Mouse (Mus musculus) forebrain, embryonic 14.5 days (tissue): ENCODE results near the gene Maz. TPM values are rescaled to one million over a fixed set of nuclear protein-coding genes. Genes with fewer than 3 reads are reported as not detected.
A peak's percentile ranks its signal among the peaks of the same experiment; 100 is the strongest.

Source experiments
- ATAC-seq: fragments of 200-750 bp; cut with Nextera tagmentation; 2 replicates; pipeline ENCODE4 v1.8.0; 2017; ENCODE audit warnings: mild to moderate bottlenecking, moderate library complexity
- DNase-seq: peaks from one replicate; pipeline ENCODE4 v3.0.0-alpha.2; 2015; ENCODE audit warnings: low spot score
- H3K27ac ChIP-seq: fragments of 300-500 bp; sonication (generic); 2 replicates; pipeline ENCODE4 v1.5.1; 2014; ENCODE audit warnings: low read depth, mild to moderate bottlenecking, control low read depth, low read length, moderate library complexity
- H3K27me3 ChIP-seq: fragments of 300-500 bp; sonication (generic); replicated peaks from 2 replicates; pipeline ENCODE4 v1.6.1; 2014; ENCODE audit warnings: low read length, control low read depth, mixed read lengths; ENCODE audit not compliant: control insufficient read depth, insufficient read depth
- H3K36me3 ChIP-seq: fragments of 300-500 bp; sonication (generic); 2 replicates; pipeline ENCODE4 v1.6.1; 2014; ENCODE audit warnings: low read length, control low read depth; ENCODE audit not compliant: control insufficient read depth, insufficient read depth
- H3K4me1 ChIP-seq: fragments of 300-500 bp; sonication (generic); 2 replicates; pipeline ENCODE4 v1.6.1; 2014; ENCODE audit warnings: antibody characterized with exemption, low read length, control low read depth; ENCODE audit not compliant: control insufficient read depth, insufficient read depth
- H3K4me2 ChIP-seq: fragments of 300-500 bp; sonication (generic); 2 replicates; pipeline ENCODE4 v1.6.1; 2014; ENCODE audit warnings: mild to moderate bottlenecking, control low read depth, low read length
- H3K4me3 ChIP-seq: fragments of 300-500 bp; sonication (generic); 2 replicates; pipeline ENCODE4 v1.5.1; 2014; ENCODE audit warnings: low read depth, low read length, control low read depth
- H3K9ac ChIP-seq: fragments of 300-500 bp; sonication (generic); 2 replicates; pipeline ENCODE4 v1.6.1; 2014; ENCODE audit warnings: mild to moderate bottlenecking, low read length, control low read depth, moderate library complexity
- H3K9me3 ChIP-seq: fragments of 300-500 bp; sonication (generic); replicated peaks from 2 replicates; pipeline ENCODE4 v1.6.1; 2016; ENCODE audit warnings: low read length, control low read depth, mixed read lengths; ENCODE audit not compliant: control insufficient read depth
- WGBS: fragments of 180-500 bp; shearing (Covaris S2); extraction: QIAGEN DNeasy Blood & Tissue Kit; methylation state at CpG from one replicate; pipeline ENCODE4 v1.1.7; 2014; 5-methylcytosine and 5-hydroxymethylcytosine counted together
- polyA plus RNA-seq: library from polyadenylated mRNA; unstranded; fragments of >200 nt; fragmentation: Nextera tagmentation; extraction: Ambion mirVana; gene quantifications from 2 replicates; pipeline ENCODE4 v1.2.1, GENCODE M21; 2014

Gene Maz
- polyA plus RNA-seq, 1 experiment from 2014 or later, result 54.1 TPM

- H3K36me3 ChIP-seq, result peaks cover 45% of the 10 kb centered on the region
- WGBS, result 90% methylated on average over 15 of the region's 15 CpGs
- H3K4me1 ChIP-seq, result peaks cover 44% of the 10 kb centered on the region
- H3K27me3 ChIP-seq, result no peaks in the 10 kb centered on the region
- DNase-seq, result no peak
- H3K4me2 ChIP-seq, result peak overlapping the region; percentile 96; the same call in 1 of the 2 replicates
- no peak for ATAC-seq
- H3K9me3 ChIP-seq, result no peaks in the 10 kb centered on the region
- peak overlapping the region; percentile 75 for H3K27ac ChIP-seq
- peak overlapping the region; percentile 22; the same call in 1 of the 2 replicates for H3K9ac ChIP-seq
- H3K4me3 ChIP-seq, result no peak overlapping the region; the same call in 1 of the 2 replicates
Observed at GRCm38 (mm10) chr7:127018416-127019305, 8.2 kb downstream of the Maz start.

DNA sequence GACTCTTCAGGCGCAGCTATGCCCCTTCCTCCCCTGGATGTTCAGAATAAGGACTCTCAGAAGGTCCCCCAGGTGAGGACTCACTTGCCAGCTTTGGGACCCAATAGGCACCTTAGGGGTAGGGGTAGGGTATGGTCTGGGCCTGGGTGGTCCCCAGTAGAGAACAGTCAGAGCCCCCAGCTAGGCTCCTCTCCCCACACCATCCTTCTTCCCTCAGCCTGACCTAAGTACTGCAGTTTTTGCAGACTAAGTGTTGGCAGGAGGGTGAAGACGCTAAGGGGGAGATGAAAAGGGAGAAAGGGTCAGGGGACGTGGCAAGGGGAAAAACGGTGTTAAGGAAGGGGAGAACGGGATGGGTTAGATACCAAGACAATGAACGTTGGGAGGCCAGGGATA, 8.9 kb downstream of the Maz start:
- DNase-seq, result no peak
- Histone ChIP-seq H3K9me3 (no peaks in the 10 kb centered on the region), H3K4me3 (no peak overlapping the region; the same call in 1 of the 2 replicates), H3K9ac (peak overlapping the region; percentile 22), H3K4me2 (peak overlapping the region; percentile 96), H3K27me3 (no peaks in the 10 kb centered on the region), H3K27ac (peak overlapping the region; percentile 75), H3K36me3 (peaks cover 45% of the 10 kb centered on the region), H3K4me1 (peaks cover 37% of the 10 kb centered on the region)
- WGBS, result 62% methylated on average over 6 of the region's 6 CpGs
- ATAC-seq, result no peak

- WGBS, result 1% methylated on average over 39 of the region's 39 CpGs
- DNase-seq, result peak; percentile 100
- peak; percentile 85 for ATAC-seq
Observed at GRCm38 (mm10) chr7:127016971-127017949, 9.6 kb downstream of the Maz start, which contains the start of gene Pagr1a. Pagr1a (minus strand) TSS chr7:127017352.

DNA sequence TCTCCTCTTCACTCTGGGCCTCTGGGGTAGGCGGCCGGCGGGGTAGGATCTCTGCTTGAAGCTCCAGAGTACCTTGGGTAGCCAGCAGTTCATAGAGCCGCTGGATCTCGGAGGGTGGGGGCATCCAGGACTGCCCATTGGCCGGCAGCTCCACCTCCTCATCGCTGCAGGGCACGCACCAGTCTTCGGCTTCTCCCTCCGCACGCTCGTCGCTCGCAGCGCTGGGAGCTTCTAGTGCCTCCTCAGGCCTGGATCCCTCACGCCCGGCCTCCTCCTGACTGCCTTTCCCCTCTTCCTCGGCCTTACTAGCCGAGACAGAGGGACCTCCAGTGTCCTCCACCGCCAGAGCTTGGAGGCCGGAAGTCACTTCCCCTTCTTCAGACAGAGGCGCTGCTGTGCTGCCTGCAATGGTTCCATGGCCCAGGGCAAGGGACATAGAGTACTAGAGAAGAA, 10.3 kb downstream of the Maz start:
- Histone ChIP-seq H3K9ac (peak overlapping the region; percentile 88), H3K36me3 (peaks cover 38% of the 10 kb centered on the region), H3K4me2 (peak overlapping the region; percentile 96), H3K9me3 (no peaks in the 10 kb centered on the region), H3K27me3 (no peaks in the 10 kb centered on the region), H3K27ac (peak overlapping the region; percentile 93), H3K4me3 (peak overlapping the region; percentile 73), H3K4me1 (peaks cover 33% of the 10 kb centered on the region)
- ATAC-seq (peak; percentile 29), DNase-seq (no peak)
- WGBS, result 1% methylated on average over 22 of the region's 22 CpGs

More at GRCm38 (mm10) chr7:127016971-127017949, 9.6 kb downstream of the Maz start, which contains the start of gene Pagr1a:
- Histone ChIP-seq H3K27ac (peak within 1 kb of the TSS; percentile 93), H3K4me1 (peaks cover 33% of the 10 kb centered on the region), H3K36me3 (peaks cover 45% of the 10 kb centered on the region), H3K27me3 (no peaks in the 10 kb centered on the region), H3K4me2 (peak within 1 kb of the TSS; percentile 96), H3K4me3 (peak within 1 kb of the TSS; percentile 73), H3K9ac (peak within 1 kb of the TSS; percentile 88), H3K9me3 (no peaks in the 10 kb centered on the region)

GRCm38 (mm10) chr7:127016481-127016485, 10.6 kb downstream of the Maz start, which contains the start of gene Pagr1b:
Pagr1b (minus strand) TSS chr7:127016484.
- no peak for DNase-seq
- H3K4me2 ChIP-seq, result peak within 1 kb of the TSS; percentile 96
- no peak for ATAC-seq
- H3K4me3 ChIP-seq, result peak within 1 kb of the TSS; percentile 73
- peaks cover 38% of the 10 kb centered on the region for H3K36me3 ChIP-seq
- peaks cover 31% of the 10 kb centered on the region for H3K4me1 ChIP-seq
- no peaks in the 10 kb centered on the region for H3K9me3 ChIP-seq
- H3K9ac ChIP-seq, result peak within 1 kb of the TSS; percentile 88
- H3K27ac ChIP-seq, result peak within 1 kb of the TSS; percentile 93
- H3K27me3 ChIP-seq, result no peaks in the 10 kb centered on the region

DNA sequence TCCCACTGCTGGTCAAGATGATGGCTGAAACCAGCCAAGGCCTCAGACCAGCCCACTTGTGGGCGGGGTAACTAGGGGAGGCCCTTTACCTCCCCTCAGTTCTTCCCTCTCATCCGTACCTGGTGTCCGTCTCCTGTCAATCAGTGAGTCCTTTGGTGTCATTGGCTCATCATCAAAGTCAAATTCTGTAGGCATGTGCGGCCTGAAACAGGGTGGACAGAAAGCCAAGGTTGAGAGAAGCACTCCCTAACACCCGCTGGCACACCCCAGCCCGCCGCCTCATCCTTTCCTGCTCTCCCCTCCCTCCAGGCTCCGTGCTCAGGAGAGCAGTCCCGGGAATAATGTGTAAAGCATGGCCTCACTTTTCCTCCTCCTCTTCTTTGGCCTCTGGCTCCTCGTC, 10.8 kb downstream of the Maz start:
- peak overlapping the region; percentile 93 for H3K27ac ChIP-seq
- peaks cover 38% of the 10 kb centered on the region for H3K36me3 ChIP-seq
- no peaks in the 10 kb centered on the region for H3K9me3 ChIP-seq
- H3K9ac ChIP-seq, result peak overlapping the region; percentile 88
- 3% methylated on average over 10 of the region's 10 CpGs for WGBS
- H3K4me2 ChIP-seq, result peak overlapping the region; percentile 96
- no peak for ATAC-seq
- peak; percentile 37 for DNase-seq
- H3K4me1 ChIP-seq, result peaks cover 30% of the 10 kb centered on the region
- H3K27me3 ChIP-seq, result no peaks in the 10 kb centered on the region
- peak overlapping the region; percentile 73 for H3K4me3 ChIP-seq

- no peaks in the 10 kb centered on the region for H3K9me3 ChIP-seq
- no peaks in the 10 kb centered on the region for H3K27me3 ChIP-seq
- 90% methylated on average over 12 of the region's 12 CpGs for WGBS
- H3K4me1 ChIP-seq, result peaks cover 24% of the 10 kb centered on the region
- DNase-seq, result no peak
- H3K4me2 ChIP-seq, result no peak overlapping the region
- 0 out of 2 replicates have a peak overlapping the region, but pooled peaks have one; percentile 25 for H3K9ac ChIP-seq
- ATAC-seq, result no peak
- peaks cover 38% of the 10 kb centered on the region for H3K36me3 ChIP-seq
- H3K27ac ChIP-seq, result no peak overlapping the region
- H3K4me3 ChIP-seq, result no peak overlapping the region
Observed at GRCm38 (mm10) chr7:127014993-127015392, 11.8 kb downstream of the Maz start.

- Histone ChIP-seq H3K27me3 (no peaks in the 10 kb centered on the region), H3K9me3 (no peaks in the 10 kb centered on the region), H3K27ac (no peak within 1 kb of the TSS), H3K4me1 (peaks cover 22% of the 10 kb centered on the region), H3K4me3 (peak within 1 kb of the TSS; percentile 73), H3K36me3 (peaks cover 38% of the 10 kb centered on the region), H3K4me2 (peak within 1 kb of the TSS; percentile 96; the same call in 1 of the 2 replicates), H3K9ac (peak within 1 kb of the TSS; percentile 41)
- DNase-seq, result no peak
- 80% methylated on average over 11 of the region's 11 CpGs for WGBS
- no peak for ATAC-seq
Observed at GRCm38 (mm10) chr7:127014320-127014719, 12.5 kb downstream of the Maz start, which contains the start of gene Mvp. Mvp (minus strand) TSS chr7:127014621.
